Mouse (Mus musculus) heart, adult 18-20 months (tissue): ENCODE measurements around the gene Nlrp5. TPM values are rescaled to one million over a fixed set of nuclear protein-coding genes. Genes with fewer than 3 reads are reported as not detected.
"Not testable (repeated sequence)": the region's sequence is repeated elsewhere in the genome, so short reads cannot be mapped to it uniquely, and the experiment has no call there.

ENCODE experiments used
- DNase-seq, 2 experiments: peaks; one replicate each; pipeline ENCODE4 v3.0.0; 2021 to 2022; ENCODE audit warnings: mixed read lengths in 1 of 2
- long read RNA-seq, 2 experiments: library from polyadenylated mRNA; stranded (forward); transcript quantifications; one replicate each; pipeline ENCODE4 v2.0.0; 2021
- microRNA-seq, 2 experiments: library from miRNA; unstranded; fragments of <30 nt; microRNA quantifications; one replicate each; pipeline ENCODE4 v1.2.0; 2022
- total RNA-seq, 2 experiments: library from RNA; stranded (reverse); gene quantifications; 2 replicates each; pipeline ENCODE4 v1.2.3; 2021

The Nlrp5 gene
- total RNA-seq = not detected
- long read RNA-seq, experiment 1 = 0 reads
- long read RNA-seq, experiment 2 = 0 reads

DNA sequence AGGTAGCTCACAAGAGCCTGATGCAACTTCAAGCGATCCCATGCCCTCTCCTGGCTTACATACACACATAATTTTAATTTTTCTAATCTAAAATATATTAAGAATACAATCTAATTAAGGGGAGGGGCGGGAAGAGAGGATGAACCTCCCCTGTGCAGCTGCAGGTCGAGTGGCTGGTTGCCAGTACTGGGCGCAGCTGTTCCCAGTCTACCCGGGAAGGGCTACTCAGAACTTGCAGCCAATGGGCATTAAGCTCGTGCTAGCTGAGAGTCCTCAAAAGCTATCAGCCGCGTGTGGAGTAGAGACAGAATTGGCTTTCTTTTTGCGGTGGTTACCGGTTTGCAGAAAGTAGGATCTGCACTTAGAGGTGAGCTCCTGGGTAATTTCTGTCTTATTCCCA, at the start of gene Nlrp5:
TSS of gene Nlrp5 (plus strand) at position 301 of the 400 bp plus-strand sequence.
- no peak for DNase-seq

DNA sequence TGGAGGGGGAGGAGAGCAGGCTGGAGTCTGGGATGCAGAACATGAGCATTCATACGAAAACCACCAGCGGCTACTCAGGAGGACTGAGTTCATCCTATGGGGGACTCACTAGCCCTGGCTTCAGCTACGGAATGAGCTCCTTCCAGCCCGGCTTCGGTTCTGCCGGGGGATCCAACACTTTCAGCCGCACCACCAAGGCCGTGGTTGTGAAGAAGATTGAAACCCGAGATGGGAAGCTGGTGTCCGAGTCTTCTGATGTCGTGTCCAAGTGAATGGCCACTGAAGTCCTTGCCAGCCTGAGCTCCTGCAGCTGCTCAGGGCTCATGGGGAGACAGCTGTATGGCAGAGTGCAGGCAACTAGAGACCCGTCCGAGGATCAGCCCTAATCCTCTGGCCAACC, 27.4 kb upstream of the Nlrp5 start:
- not testable (repeated sequence) for DNase-seq

DNA sequence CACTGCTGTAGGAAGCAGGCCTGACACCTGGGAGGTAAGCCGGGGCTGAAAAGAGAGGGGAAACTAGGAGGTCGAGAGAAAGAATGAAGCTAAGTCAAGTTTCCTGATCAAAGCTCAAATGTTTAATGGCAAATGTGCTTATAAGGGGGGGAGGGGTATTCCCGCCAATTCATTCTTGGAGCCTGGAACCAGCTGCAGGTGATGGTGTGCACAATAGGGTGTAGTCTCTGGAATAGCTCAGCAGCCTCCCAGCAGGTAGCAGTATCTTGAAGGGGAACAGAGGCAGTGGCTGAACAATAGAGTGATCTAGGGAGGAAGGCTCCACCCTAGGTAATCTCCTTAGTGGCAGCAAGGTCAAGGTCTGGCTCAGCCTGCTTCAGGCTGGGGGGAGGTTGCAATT, 84.5 kb downstream of the Nlrp5 start:
- DNase-seq = not testable (repeated sequence)

DNA sequence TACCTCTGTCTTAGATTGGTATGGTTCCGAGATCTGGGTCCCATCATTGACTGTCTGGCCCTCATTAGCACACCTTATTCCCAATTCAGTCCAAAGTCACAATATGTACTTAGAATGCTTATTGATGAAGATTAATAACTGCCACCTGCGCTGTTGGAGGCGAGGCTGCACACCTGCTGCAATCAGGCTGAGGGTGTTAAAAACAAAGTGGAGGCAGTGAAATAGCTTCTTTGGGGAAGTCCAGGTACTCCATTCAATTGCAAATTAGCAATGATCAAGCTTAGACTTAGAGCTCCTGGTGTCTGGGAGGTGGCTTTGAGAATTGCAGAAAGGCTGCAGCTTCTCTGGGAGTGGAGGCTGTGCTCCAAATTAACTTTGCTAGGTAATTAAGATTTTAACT, 85.1 kb downstream of the Nlrp5 start:
- not testable (repeated sequence) for DNase-seq

DNA sequence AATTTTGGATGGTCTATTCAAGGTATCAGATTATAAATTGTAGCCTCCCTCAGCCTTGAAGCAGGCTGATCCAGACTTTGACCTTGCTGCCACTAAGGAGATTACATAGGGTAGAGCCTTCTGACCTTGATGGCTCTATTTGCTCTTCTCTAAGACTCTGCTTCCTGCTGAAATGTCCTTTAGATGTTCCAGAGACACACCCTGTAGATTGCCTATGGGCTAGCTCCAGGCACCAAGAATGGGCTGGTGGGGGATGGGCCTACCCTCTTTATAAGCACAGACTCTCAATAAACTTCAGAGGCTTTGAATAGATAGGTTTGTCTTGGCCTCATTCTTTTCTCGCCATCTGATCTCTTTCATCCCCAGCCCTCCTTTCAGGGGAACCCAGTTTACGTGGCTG, 87.2 kb downstream of the Nlrp5 start:
- DNase-seq = not testable (repeated sequence)

Small RNA genes within 50 kb of the gene (microRNA-seq; reads per million reads assigned to microRNA genes)
- 0 reads per million in 2 experiments for gene Gm25196

Other genes starting within 250 kb of the Nlrp5 start
- not detected for gene Gm10662, start 241.4 kb upstream of the Nlrp5 start, total RNA-seq
- gene Vmn1r165, start 168.6 kb upstream of the Nlrp5 start, total RNA-seq = not detected
- gene Vmn1r166, start 134.2 kb upstream of the Nlrp5 start, total RNA-seq = not detected
- not detected for gene Gm6902, start 107.0 kb upstream of the Nlrp5 start, total RNA-seq
- gene Nlrp4e, start 84.7 kb upstream of the Nlrp5 start, total RNA-seq = not detected
- gene Vmn1r167, start 121.3 kb downstream of the Nlrp5 start, total RNA-seq = not detected
- not detected for gene Vmn1r168, start 153.8 kb downstream of the Nlrp5 start, total RNA-seq
- not detected for gene Vmn1r169, start 189.6 kb downstream of the Nlrp5 start, total RNA-seq
- not detected for gene Vmn1r170, start 220.3 kb downstream of the Nlrp5 start, total RNA-seq
- not detected for gene Vmn1r171, start 244.8 kb downstream of the Nlrp5 start, total RNA-seq